Mouse (Mus musculus) kidney, adult 2 months (tissue): ENCODE measurements around the gene Eya2. TPM values are rescaled to one million over a fixed set of nuclear protein-coding genes. Genes with fewer than 3 reads are reported as not detected.

Experiments used
- DNase-seq: peaks from one replicate; pipeline ENCODE4 v3.0.0; 2021
- H3K27ac ChIP-seq: fragments of 200-500 bp; 2 replicates; pipeline ENCODE4 v1.5.1; 2012; ENCODE audit warnings: low read depth, low read length, control low read depth, inconsistent platforms; ENCODE audit not compliant: insufficient read depth
- H3K27me3 ChIP-seq: fragments of 200-500 bp; replicated peaks from 2 replicates; pipeline ENCODE4 v1.6.1; 2012; ENCODE audit warnings: mild to moderate bottlenecking, moderate library complexity, low read length, inconsistent platforms; ENCODE audit not compliant: control insufficient read depth, insufficient read depth
- H3K36me3 ChIP-seq: fragments of 200-500 bp; 2 replicates; pipeline ENCODE4 v1.6.1; 2012; ENCODE audit warnings: mild to moderate bottlenecking, moderate library complexity, low read length, inconsistent platforms; ENCODE audit not compliant: control insufficient read depth, insufficient read depth
- H3K4me1 ChIP-seq: fragments of 200-500 bp; 2 replicates; pipeline ENCODE4 v1.6.1; 2011; ENCODE audit warnings: low read length; ENCODE audit not compliant: control insufficient read depth, insufficient read depth
- H3K4me3 ChIP-seq: fragments of 200-500 bp; 2 replicates; pipeline ENCODE4 v1.5.1; 2011; ENCODE audit warnings: mild to moderate bottlenecking, low read depth, low read length, control low read depth; ENCODE audit not compliant: insufficient read depth
- CTCF ChIP-seq: fragments of 200-500 bp; conservative IDR thresholded peaks from 2 replicates; pipeline ENCODE4 v1.5.1; 2011; ENCODE audit warnings: low read depth, mild to moderate bottlenecking, control low read depth, low read length, moderate library complexity, mixed read lengths; ENCODE audit not compliant: insufficient read depth, insufficient read length
- POLR2A ChIP-seq: fragments of 200-500 bp; IDR thresholded peaks from one replicate; pipeline ENCODE4 v1.6.1; 2011; ENCODE audit warnings: low read depth, low read length, control low read depth
- WGBS: fragments of 180-500 bp; shearing (Covaris S2); methylation state at CpG from one replicate; pipeline ENCODE4 v1.1.7; 2018; 5-methylcytosine and 5-hydroxymethylcytosine counted together
- polyA plus RNA-seq: library from polyadenylated mRNA; depleted of rRNA; stranded (reverse); fragments of >200 nt; gene quantifications from 2 replicates; pipeline ENCODE4 v1.2.3, GENCODE M21; 2012

The Eya2 gene
- polyA plus RNA-seq, 1 experiment = 7.7 TPM

DNA sequence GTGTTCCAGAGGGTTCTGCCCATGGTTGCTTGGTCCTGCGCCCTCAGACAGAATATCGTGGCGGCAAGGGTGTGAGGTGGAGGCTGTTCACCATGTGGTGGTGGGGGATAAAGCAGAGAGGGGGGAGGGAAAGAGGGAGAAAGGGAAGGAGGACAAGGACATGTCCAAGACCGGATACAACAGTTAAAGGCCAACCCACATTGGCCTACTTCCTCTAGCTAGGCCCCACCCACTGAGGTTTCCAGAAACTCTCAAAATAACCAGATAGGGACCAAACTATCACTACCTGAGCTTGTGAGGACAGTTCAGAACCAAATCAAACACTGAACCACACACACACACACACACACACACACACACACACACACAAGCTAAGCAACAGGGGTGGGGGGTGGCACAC lies 157.9 kb downstream of the Eya2 start:
- TF ChIP-seq POLR2A = no peak
- TF ChIP-seq CTCF = no peak
- Histone ChIP-seq H3K4me3 (no peak overlapping the region), H3K27me3 (no peaks in the 10 kb centered on the region), H3K4me1 (no peaks in the 10 kb centered on the region), H3K27ac (no peak overlapping the region), H3K36me3 (no peaks in the 10 kb centered on the region)
- WGBS = 79% methylated on average over 4 of the region's 4 CpGs
- no peak for DNase-seq

- WGBS = 60% methylated on average over 15 of the region's 15 CpGs
- TF ChIP-seq CTCF (no peak), POLR2A (no peak)
Observed at GRCm38 (mm10) chr2:165757799-165758198, 163.0 kb downstream of the Eya2 start.

GRCm38 (mm10) chr2:165758534-165758933 lies 163.7 kb downstream of the Eya2 start:
- Histone ChIP-seq H3K27ac (no peak overlapping the region), H3K4me1 (no peaks in the 10 kb centered on the region), H3K4me3 (no peak overlapping the region), H3K36me3 (no peaks in the 10 kb centered on the region), H3K27me3 (no peaks in the 10 kb centered on the region)
- WGBS = 31% methylated on average over 5 of the region's 5 CpGs
- no peak for DNase-seq
- TF ChIP-seq POLR2A (no peak), CTCF (no peak)

More at GRCm38 (mm10) chr2:165757799-165758198, 163.0 kb downstream of the Eya2 start:
- no peaks in the 10 kb centered on the region for H3K36me3 ChIP-seq
- H3K4me1 ChIP-seq = no peaks in the 10 kb centered on the region
- no peak for DNase-seq
- no peak overlapping the region for H3K27ac ChIP-seq
- no peaks in the 10 kb centered on the region for H3K27me3 ChIP-seq
- no peak overlapping the region for H3K4me3 ChIP-seq

- no peaks in the 10 kb centered on the region for H3K36me3 ChIP-seq
- H3K27me3 ChIP-seq = no peaks in the 10 kb centered on the region
- TF ChIP-seq POLR2A (no peak), CTCF (no peak)
- H3K4me3 ChIP-seq = no peak overlapping the region
- no peak overlapping the region for H3K27ac ChIP-seq
- H3K4me1 ChIP-seq = no peaks in the 10 kb centered on the region
- no peak for DNase-seq
- 44% methylated on average over 13 of the region's 13 CpGs for WGBS
Observed at GRCm38 (mm10) chr2:165759421-165759985, 164.7 kb downstream of the Eya2 start.

DNA sequence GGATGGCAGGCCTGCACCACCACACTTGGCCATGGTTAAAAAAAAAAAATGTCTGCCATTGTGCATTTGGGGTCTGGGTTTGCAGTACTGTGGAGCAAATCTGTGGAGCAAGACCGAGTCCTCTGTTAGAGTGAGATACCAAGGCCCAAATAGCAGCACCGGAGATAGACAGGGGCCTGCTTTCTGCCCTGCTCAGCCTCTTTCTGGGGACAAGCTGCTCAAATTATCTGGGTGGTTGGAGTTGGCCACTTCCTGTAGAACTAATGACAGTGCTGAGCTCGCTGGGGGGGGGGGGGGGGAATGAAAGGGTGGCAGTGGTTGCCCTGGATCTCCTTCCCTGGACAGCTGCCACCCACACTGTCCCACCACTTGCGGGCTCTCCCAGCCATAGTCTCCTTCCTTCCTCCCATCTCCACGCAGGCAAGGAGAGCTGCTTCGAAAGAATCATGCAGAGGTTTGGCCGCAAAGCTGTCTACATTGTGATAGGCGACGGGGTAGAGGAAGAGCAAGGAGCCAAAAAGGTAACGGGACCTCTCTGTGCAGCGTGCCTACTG lies 174.1 kb downstream of the Eya2 start:
- no peak for DNase-seq
- no peak overlapping the region for H3K4me3 ChIP-seq
- H3K27ac ChIP-seq = no peak overlapping the region
- WGBS = 47% methylated on average over 11 of the region's 11 CpGs
- H3K27me3 ChIP-seq = no peaks in the 10 kb centered on the region
- H3K36me3 ChIP-seq = no peaks in the 10 kb centered on the region
- H3K4me1 ChIP-seq = no peaks in the 10 kb centered on the region
- TF ChIP-seq CTCF (no peak), POLR2A (no peak)

DNA sequence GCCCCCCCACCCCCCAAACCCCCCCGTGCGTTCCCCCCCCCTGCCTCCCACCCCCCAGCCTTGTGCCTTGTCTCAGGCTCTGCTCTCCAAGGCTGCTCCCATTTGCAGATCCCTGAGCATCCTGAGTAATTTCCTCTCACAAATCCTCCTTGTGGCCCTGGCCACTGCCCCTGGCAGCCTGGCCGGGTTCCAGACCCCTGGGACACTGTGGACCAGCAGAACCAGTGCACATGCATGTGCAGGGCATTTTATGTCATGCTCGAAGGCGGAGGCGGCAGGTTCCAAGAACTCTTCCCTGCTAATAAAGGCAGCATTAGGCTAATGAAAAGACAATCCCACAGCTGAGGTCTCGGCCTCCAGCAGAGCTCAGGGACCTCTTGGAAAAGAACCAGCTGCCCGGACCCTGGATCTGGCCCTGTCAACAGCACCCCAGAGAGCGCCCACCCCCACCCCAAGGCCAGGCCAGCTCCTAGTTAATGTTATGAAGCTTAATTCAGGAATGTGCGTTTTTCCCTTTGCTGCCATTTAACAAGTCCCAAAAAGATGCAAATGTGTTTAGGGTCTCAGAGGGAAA lies 174.6 kb downstream of the Eya2 start:
- Histone ChIP-seq H3K27ac (no peak overlapping the region), H3K27me3 (no peaks in the 10 kb centered on the region), H3K36me3 (no peaks in the 10 kb centered on the region), H3K4me1 (no peaks in the 10 kb centered on the region), H3K4me3 (no peak overlapping the region)
- WGBS = 62% methylated on average over 8 of the region's 10 CpGs
- no peak for DNase-seq
- TF ChIP-seq POLR2A (no peak), CTCF (no peak)

DNA sequence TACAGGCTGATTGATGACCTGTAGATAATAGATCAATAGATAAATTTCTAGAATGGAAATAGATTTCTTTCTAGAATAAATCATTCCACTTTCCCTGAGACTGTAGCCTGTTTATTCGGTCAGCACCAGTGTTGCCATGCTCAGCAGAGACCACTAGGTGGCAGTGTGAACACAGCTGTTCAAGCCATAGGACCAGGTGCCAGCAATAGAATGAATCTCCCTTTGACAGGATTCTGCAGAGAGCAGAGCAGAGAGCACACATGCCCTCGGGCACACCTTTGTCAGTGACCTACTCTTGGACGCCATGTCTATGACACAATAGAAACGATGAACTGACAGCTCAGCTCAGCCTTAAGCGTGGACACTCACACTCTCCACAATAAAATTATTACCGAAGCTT lies 184.1 kb downstream of the Eya2 start:
- 17% methylated on average over 6 of the region's 6 CpGs for WGBS
- Histone ChIP-seq H3K4me1 (no peaks in the 10 kb centered on the region), H3K36me3 (no peaks in the 10 kb centered on the region), H3K27ac (no peak overlapping the region), H3K4me3 (no peak overlapping the region), H3K27me3 (no peaks in the 10 kb centered on the region)
- TF ChIP-seq POLR2A (no peak), CTCF (peak; percentile 97)
- DNase-seq = peak; percentile 81
